Mouse (Mus musculus): Measurements from ENCODE around the gene Myo1a.
A peak's percentile ranks its signal among the peaks of the same experiment; 100 is the strongest.

Gene Myo1a

GRCm38 (mm10) chr10:127763914-127764680 is 59.1 kb downstream of the Myo1a start:
- DNase-seq: peak; percentile 55

- DNase-seq: no peak
Measured at GRCm38 (mm10) chr10:127766564-127766963, 61.6 kb downstream of the Myo1a start.
